Mouse (Mus musculus): Measurements from ENCODE around the gene Mical3. TPM values are rescaled to one million over a fixed set of nuclear protein-coding genes. Genes with fewer than 3 reads are reported as not detected.

Mical3 gene
- total RNA-seq, 1 experiment from 2014 or later = 56.9 TPM

- no peak for DNase-seq
Measured at GRCm38 (mm10) chr6:121145906-121146305, 15.1 kb upstream of the Mical3 start.

- peak; percentile 85 for DNase-seq
Measured at GRCm38 (mm10) chr6:121145010-121145604, 14.3 kb upstream of the Mical3 start.

DNA sequence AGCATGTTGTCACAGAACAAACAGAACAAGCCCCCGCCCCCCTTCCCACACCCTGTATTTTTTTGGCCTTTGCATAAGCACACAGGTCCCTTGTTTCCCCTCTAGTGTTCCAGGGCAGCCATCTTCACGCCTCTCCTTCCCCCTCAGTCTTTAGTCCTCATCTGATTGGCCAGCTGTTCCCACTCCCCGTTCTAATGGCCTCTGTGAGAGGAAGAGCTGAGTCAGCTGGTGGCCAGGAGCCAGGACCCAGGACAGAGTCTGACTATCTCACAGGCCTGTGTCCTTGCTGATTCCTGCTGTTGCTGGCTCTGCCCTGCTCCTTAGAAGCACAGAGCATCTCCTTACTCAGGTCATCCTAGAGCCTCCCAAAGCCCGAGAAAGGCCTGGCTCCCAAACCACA, 13.3 kb upstream of the Mical3 start:
- DNase-seq = peak; percentile 90

DNA sequence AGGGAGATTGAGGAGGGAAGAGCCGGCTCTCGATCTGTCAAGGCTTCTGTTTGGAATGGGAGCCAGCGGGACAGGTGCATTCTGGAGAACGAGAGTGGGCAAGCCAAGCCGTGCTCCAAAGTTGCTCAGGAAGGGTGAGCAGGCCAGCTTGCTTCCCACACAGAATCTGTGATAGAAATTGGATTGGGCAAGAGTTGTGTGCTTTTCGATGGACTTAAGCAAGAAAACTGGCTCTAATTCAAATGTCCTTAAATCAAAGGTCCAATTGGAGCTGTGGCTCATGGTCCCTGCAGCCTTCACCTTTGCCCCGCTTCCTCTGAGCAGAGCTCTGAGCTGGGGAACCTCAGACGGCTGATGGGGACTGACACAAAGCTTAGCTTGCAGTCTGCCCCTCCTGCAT, 12.6 kb upstream of the Mical3 start:
- DNase-seq = peak; percentile 87

DNA sequence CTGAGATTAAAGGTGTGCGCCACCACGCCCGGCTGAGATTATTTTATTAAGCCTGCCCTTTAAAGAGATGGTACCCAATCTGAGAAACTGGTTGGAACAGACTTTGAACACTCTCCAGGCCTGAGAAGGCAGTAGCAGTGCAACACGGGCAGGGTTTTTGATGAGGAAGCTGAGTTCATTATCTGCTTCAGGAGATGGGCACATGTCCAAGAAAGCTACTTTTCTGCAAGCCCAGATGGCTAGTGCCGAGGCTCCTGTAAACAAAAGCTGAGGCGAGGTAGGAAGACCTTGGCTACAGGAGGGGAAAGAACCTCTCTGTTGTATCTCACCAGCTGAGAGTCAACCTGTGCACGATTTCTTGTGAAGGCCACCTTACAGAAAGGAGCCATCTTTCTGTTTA, 11.5 kb upstream of the Mical3 start:
- DNase-seq = no peak

GRCm38 (mm10) chr6:121139271-121139670, 8.5 kb upstream of the Mical3 start:
- DNase-seq = no peak

DNA sequence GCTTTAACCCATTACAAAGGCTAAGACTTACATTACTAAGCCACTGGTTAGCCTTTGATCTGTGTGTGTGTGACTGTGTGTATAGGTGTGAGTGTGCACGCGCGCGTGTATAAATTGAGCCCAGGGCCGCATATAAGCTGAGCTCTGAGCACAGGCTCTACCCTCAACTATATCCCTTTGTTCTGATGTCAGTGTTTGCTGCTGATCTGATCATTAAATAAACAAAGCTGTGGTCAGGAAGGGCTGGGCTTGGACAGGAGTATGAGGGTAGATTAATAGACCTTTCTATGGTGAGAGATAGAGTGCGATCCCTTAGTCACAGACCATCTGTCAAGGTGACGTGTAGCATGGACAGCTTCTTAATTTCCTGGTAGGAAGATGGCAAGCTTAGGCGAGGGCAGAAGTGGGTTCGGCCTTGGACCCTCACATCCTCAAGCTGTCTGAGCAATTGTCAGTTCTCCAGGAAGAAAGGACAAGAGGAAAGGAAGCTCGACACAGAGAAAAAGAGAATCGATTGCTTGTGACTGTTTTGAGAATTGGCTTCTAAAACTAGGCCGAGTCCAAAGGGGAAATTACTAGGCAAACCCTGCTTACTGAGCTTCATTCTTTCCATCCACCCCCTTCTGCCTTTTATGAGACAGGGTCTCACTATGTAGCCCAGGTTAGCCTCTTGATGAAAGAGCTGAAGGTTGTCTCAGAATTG, 7.7 kb upstream of the Mical3 start:
- no peak for DNase-seq

DNA sequence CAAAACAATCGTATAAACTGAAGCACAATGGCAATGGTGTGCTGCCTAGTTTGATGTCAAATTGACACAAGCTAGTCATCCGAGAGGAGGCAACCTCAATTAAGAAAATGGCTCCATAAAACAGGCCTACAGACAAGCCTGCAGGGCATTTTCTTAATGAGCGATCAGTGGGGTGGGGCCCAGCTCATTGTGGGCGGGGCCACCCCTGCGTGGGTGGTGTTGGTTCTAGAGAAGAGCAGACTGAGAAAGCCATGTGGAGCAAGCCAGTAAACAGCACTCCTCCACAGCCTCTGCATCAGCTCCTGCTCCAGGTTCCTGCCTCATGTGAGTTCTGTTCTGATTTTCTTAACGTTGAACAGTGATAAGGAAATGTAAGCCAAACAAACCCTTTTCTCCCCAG, 6.4 kb upstream of the Mical3 start:
- DNase-seq = no peak

GRCm38 (mm10) chr6:121134884-121135283, 4.1 kb upstream of the Mical3 start:
- DNase-seq = no peak

GRCm38 (mm10) chr6:121134249-121134648, 3.5 kb upstream of the Mical3 start:
- DNase-seq = no peak

DNA sequence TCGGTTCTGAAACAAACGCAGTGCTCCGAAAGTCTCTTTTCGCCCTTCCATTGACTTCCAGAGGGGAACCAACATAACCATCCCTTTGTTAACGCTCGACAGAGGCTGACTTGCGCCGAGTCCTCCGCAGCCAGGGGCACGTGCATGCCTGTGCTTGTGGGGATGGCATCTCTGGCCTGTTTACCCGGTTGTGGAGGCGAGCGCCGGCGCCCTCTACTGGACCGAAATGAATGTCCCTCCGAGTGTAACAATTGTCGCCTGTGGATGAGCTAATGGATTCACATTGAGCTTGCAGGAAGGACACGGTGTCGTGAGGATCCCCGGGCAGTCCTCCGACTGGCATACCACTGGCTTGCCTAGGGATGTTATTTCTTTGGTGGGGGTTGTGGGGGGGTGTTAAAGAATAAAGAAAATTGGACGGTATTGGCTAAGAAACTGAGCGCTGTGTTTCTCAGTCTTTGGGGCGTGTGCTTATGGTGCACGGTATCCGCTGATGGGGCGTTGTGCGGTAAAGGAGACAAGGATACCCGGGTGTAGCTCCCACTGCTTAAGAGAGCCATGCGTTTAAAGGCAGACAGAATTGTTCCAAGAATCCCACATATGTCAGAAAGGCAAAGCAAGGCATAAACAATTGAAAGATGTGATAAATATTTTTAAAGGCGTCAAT, 627 bp downstream of the Mical3 start:
- DNase-seq = peak; percentile 91

- no peak for DNase-seq
Measured at GRCm38 (mm10) chr6:121129506-121129905, 1.3 kb downstream of the Mical3 start.

- DNase-seq = no peak
Measured at GRCm38 (mm10) chr6:121128736-121129135, 2.1 kb downstream of the Mical3 start.

GRCm38 (mm10) chr6:121127726-121128125, 3.1 kb downstream of the Mical3 start:
- DNase-seq = no peak

- no peak for DNase-seq
Measured at GRCm38 (mm10) chr6:121126202-121126601, 4.6 kb downstream of the Mical3 start.

GRCm38 (mm10) chr6:121122739-121123241, 8.0 kb downstream of the Mical3 start:
- peak; percentile 88 for DNase-seq

GRCm38 (mm10) chr6:121120776-121121175, 10.0 kb downstream of the Mical3 start:
- DNase-seq = no peak

- DNase-seq = peak; percentile 63
Measured at GRCm38 (mm10) chr6:121117971-121118755, 12.6 kb downstream of the Mical3 start.

GRCm38 (mm10) chr6:121117142-121117541, 13.7 kb downstream of the Mical3 start:
- DNase-seq = no peak

DNA sequence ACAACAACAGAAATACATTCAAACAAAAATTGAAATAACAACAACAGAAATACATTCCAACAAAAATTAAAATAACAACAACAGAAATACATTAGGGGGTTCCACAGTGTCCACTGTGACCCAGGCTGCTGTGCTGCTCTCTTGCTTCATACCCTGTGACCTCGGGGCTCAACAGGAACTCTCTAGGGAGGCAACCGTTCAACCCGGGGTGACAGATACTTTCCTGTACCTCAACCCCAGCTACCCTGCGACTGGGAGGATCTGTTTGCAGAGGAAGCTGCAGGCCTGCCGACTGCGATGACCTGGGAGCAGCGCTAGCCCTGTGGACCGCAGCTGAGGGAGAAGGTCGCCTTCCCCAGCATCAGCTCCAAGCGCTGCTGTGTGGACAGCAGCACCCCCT, 14.4 kb downstream of the Mical3 start:
- DNase-seq = no peak

GRCm38 (mm10) chr6:121111448-121112055, 19.2 kb downstream of the Mical3 start:
- no peak for DNase-seq

- DNase-seq = peak; percentile 94
Measured at GRCm38 (mm10) chr6:121109998-121110603, 20.7 kb downstream of the Mical3 start.
